Mouse (Mus musculus) Patski (cell line): ENCODE data around the gene Irf2bpl. TPM values are rescaled to one million over a fixed set of nuclear protein-coding genes. Genes with fewer than 3 reads are reported as not detected.

Source experiments
- ATAC-seq: fragments of 100-300 bp; one replicate; pipeline ENCODE4 v1.8.0; 2021
- CTCF ChIA-PET: fragments of 350-600 bp; sonication (Branson Sonifier 250); formaldehyde crosslinking; loops from one replicate; lab custom pipeline; 2022; ENCODE audit warnings: inconsistent platforms; lab: Charles Lee
- POLR2A ChIA-PET: fragments of 350-600 bp; sonication (Branson Sonifier 250); formaldehyde crosslinking; loops from one replicate; lab custom pipeline; 2022; ENCODE audit warnings: antibody characterized with exemption, inconsistent platforms; lab: Charles Lee
- DNase-seq: peaks from one replicate; pipeline ENCODE4 v3.0.0-alpha.2; 2011; ENCODE audit warnings: low read depth, low spot score
- H3K27me3 ChIP-seq: fragments of 371-371 bp; one replicate; pipeline ENCODE4 v1.5.1; 2021
- CTCF ChIP-seq: fragments of 100-300 bp; IDR thresholded peaks from one replicate; pipeline ENCODE4 v1.5.1; 2021
- in situ Hi-C: fragments of 300-500 bp; cut with MboI; formaldehyde crosslinking; loops from 3 replicates; pipeline ENCODE4 v1.11.1; 2018; ENCODE audit warnings: low pct_unique_long_range_greater_than_20kb, mixed read lengths
- polyA plus RNA-seq: library from polyadenylated mRNA; unstranded; gene quantifications from one replicate; pipeline ENCODE4 v1.2.3, GENCODE M21; 2021

Irf2bpl gene
- 97.1 TPM for polyA plus RNA-seq

DNA sequence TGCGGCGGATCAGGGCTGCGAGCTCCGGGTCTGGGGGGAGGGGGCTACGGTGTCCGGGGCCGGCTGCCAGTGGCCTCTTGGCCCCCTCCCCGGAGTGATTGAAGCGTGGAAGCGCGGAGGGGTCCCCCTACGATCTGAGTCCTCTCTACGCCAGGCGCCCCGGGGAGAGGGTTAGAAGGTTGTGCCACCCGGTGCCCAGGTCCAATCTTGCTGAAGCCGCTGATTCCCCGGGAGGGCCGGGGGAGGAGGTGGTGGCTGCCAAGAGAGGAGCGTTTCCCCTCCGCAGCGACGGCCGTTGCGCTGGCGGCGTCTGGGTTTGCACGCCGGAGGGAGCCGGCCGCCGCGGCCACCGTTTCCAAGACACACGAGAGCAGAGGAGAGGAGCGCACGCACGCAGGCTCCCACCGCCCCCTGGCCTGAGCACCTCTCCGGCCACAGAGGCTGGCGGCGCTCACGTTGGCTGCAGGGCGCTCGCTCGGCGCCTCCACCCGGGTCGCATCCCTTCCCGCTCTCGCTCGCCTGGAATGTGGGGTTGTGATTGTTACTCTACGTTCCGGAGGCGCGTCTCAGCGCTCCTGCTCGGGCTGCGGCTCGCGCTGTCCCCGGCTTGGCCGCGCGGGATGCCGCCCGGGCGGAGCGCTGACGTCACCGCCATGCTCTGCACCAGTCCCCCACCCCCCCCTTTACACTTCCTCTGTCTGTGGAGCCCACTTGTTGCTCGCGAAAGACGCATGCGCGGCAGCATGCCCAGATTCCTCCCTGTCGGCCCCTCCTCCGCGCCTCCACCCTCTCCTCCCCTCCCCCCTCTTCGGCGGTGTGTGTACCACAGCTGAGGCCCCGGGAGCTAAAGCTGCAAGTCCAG, at the start of gene Irf2bpl:
Gene Irf2bpl (minus strand): TSS at position 602 of the 862 bp plus-strand sequence.
- peak; percentile 46 for ATAC-seq
- ChIA-PET CTCF (interaction anchor here (4.2 to 5.7 kb wide), 2 partner anchors 12 to 86 kb away, joined by 13 to 57 read pairs; no protein-coding TSS in a partner anchor), POLR2A (interaction anchor here (0.7 to 2.9 kb wide), 12 partner anchors 8 to 86 kb away, joined by 3 to 25 read pairs (median 6); no protein-coding TSS in a partner anchor)
- in situ Hi-C loops: loop anchor here (25.0 kb wide), 1 partner anchor 797 kb away; the partner anchor contains the start of genes Ift43 and Tgfb3
- DNase-seq: no peak
- no peaks in the 10 kb centered on the region for H3K27me3 ChIP-seq
- no peak for TF ChIP-seq CTCF

DNA sequence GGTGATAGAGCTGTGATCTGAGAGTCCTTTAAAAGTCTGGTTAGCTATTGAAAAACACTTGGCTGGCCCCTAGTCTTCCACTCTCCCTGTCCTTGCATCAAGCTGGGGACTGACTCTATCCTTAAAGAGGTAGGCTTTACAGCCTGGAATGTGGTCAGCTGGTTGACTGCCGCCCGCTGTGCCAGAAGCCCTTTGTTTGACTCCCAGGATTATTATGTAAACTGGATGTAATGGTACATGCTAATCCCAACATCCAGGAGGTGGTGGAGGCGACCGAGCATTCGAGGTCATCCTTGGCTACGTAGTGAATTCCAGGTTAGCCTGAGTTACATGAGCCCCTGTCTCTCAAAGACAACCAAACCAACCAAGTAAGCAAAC, 48.0 kb upstream of the Irf2bpl start:
- in situ Hi-C loops: no loop called here
- DNase-seq: no peak
- H3K27me3 ChIP-seq: no peaks in the 10 kb centered on the region
- no peak for ATAC-seq
- no peak for TF ChIP-seq CTCF
- ChIA-PET POLR2A (no interaction called here), CTCF (interaction anchor here (0.8 to 2.2 kb wide), 2 partner anchors 9 to 12 kb away, joined by 3 to 11 read pairs; no protein-coding TSS in a partner anchor)

DNA sequence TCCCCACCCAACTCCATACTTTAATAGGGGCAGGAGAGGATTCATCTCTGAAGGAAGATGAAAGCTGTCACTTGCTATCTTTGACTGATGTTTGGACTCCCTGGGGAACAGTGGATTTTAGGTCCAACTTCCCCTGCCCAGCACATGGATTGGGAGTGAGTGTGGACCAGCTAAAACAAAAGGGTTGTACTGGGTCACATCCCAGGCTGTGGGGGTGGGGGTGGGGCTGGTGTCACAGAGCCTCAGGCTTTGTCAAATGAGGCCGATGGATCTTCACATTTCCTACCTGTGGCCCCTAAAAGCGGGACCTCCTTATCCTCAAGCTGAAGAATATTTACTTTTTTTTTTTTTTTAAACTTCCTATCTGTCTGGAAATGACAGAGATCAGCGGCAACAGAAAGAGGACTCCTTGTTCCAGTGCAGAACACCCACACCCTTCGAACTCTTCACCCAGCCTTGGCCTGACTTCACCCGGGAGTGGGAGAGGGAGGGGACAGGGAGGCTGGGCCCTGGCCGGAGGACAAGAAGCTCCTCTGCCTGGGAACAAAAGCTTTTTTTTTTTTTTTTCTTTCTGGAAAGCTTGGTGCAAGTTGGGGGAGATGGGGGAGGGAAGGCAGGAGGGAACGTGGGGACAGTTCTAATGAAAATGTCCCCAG, 47.4 kb upstream of the Irf2bpl start:
- ATAC-seq (no peak), DNase-seq (no peak)
- no peak for TF ChIP-seq CTCF
- in situ Hi-C loops: no loop called here
- CTCF ChIA-PET: interaction anchor here (0.6 to 2.2 kb wide), 3 partner anchors 8 to 161 kb away, joined by 3 to 11 read pairs (median 3); no protein-coding TSS in a partner anchor
- POLR2A ChIA-PET: no interaction called here
- H3K27me3 ChIP-seq: no peaks in the 10 kb centered on the region

DNA sequence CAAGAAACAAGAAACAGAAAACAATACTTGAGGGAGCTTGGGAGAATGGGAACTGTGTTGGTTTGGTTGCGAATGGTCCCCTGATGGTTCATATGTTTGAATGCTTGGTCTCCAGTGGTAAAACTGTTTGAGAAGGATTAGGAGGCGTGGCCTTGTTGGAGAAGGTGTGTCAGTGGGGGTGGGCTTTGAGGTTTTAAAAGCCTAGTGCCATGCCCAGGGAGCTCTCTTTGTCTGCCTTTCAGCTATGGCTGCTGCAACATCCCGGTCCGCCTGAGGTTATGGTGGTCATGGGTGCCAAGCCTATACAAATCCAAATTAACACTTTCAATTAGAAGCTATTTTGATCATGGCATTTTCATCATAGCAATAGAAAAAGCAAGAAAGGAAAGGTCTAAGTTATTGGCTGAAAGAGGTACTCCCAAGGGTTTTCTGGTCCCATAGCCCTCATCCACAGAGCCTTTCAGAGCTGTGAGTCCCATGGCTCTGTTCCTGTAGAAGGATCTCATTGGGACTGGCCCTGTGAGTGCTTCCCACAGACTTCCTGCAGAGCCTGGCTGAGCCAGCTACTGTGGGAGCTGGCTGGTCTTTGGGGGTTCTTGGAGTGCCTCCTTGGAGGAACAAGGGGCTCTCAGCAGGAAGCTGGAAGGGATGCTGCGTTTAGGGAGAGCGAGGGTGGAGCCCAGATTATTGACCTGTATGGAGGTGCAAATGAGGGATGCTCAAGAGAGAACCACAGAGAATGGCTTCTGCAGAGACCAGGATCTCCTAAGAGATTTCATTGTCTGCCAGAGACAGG, 46.5 kb upstream of the Irf2bpl start:
- ChIA-PET CTCF (interaction anchor here (0.6 kb wide), 1 partner anchor 162 kb away, joined by 3 read pairs; no protein-coding TSS in a partner anchor), POLR2A (no interaction called here)
- H3K27me3 ChIP-seq: no peaks in the 10 kb centered on the region
- ATAC-seq (no peak), DNase-seq (no peak)
- no peak for TF ChIP-seq CTCF
- in situ Hi-C loops: no loop called here

DNA sequence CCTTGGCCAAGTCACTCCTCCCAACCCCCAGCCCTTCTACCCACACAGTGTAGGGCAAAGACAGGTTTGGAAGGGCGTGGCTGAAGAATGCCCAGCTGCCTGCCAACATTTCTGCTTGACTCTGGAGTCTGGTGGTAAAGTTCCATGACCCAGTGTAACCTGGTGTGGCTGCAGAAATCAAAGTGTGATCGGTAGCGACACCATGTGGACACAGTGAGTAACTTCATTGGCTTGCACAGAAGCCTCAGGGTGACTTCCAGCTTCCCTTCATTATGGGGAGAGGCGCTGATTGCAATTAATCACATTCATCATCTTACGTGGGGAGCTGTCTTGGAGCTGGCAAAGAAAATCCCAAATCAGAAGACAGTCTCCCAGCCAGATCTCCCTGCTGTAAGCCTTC, 39.2 kb upstream of the Irf2bpl start:
- in situ Hi-C loops: no loop called here
- ChIA-PET CTCF (interaction anchor here (0.7 to 3.0 kb wide), 24 partner anchors 9 to 209 kb away, joined by 3 to 26 read pairs (median 6); partner anchors contain the start of gene Cipc), POLR2A (interaction anchor here (0.6 to 1.1 kb wide), 3 partner anchors 19 to 34 kb away, joined by 3 read pairs; no protein-coding TSS in a partner anchor)
- DNase-seq (no peak), ATAC-seq (peak; percentile 73)
- H3K27me3 ChIP-seq: no peaks in the 10 kb centered on the region
- TF ChIP-seq CTCF: peak; percentile 88

DNA sequence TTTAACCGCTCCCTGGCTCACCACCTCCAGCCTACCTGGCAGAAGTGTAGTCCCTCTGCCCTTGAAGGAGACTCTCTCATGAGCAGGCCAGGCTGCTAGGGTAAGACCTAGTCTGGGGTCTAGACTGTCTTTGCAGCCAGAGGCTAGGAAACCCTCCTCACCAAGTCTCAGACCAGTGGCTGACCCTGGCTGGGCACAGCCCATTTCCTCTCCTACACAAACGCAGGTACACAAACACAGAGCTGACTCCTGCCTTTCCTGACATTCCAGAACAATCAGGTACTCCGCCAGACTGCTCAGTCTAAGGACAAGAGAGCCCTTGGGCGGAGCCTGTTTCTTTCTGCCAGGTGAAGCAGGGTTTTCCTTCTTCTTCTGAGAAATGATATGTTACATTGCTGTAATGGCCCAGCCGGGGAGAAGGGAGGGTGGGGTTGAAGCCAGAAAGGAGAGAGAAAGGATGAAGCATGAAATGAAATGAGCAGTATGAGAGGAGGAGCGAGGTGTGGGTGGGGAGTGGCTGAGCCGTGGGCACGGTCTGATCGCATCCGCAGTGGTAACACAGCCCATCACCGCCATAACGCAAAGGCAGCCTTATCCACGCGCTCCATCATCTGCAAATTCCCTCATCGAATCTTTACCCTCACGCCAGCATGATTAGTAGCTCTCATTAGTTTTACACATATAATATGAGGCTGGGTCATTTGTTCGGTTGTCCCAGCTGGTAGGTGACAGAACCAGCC, 34.6 kb upstream of the Irf2bpl start:
- in situ Hi-C loops: no loop called here

GRCm38 (mm10) chr12:86918361-86918967, 33.9 kb upstream of the Irf2bpl start:
- POLR2A ChIA-PET: no interaction called here
- CTCF ChIA-PET: interaction anchor here (2.7 kb wide), 1 partner anchor 12 kb away, joined by 8 read pairs; no protein-coding TSS in a partner anchor
- DNase-seq: no peak

More for the DNA sequence above, 34.6 kb upstream of the Irf2bpl start:
- CTCF ChIA-PET: interaction anchor here (2.7 kb wide), 1 partner anchor 13 kb away, joined by 8 read pairs; no protein-coding TSS in a partner anchor
- ATAC-seq (no peak), DNase-seq (no peak)
- TF ChIP-seq CTCF: no peak
- H3K27me3 ChIP-seq: no peaks in the 10 kb centered on the region
- POLR2A ChIA-PET: no interaction called here

GRCm38 (mm10) chr12:86916796-86917573, 32.4 kb upstream of the Irf2bpl start:
- ChIA-PET CTCF (interaction anchor here (0.7 to 2.7 kb wide), 2 partner anchors 11 to 147 kb away, joined by 3 to 8 read pairs; no protein-coding TSS in a partner anchor), POLR2A (no interaction called here)
- ATAC-seq: no peak
- no peak for DNase-seq
- in situ Hi-C loops: no loop called here
- H3K27me3 ChIP-seq: no peaks in the 10 kb centered on the region
- no peak for TF ChIP-seq CTCF

More at GRCm38 (mm10) chr12:86918361-86918967, 33.9 kb upstream of the Irf2bpl start:
- in situ Hi-C loops: no loop called here
- H3K27me3 ChIP-seq: no peaks in the 10 kb centered on the region
- no peak for TF ChIP-seq CTCF
- ATAC-seq: no peak
